Mouse (Mus musculus): Measurements from ENCODE around the gene Slc44a3. TPM values are rescaled to one million over a fixed set of nuclear protein-coding genes. Genes with fewer than 3 reads are reported as not detected.

Gene Slc44a3
- polyA plus RNA-seq, 1 experiment: 0.20 TPM

DNA sequence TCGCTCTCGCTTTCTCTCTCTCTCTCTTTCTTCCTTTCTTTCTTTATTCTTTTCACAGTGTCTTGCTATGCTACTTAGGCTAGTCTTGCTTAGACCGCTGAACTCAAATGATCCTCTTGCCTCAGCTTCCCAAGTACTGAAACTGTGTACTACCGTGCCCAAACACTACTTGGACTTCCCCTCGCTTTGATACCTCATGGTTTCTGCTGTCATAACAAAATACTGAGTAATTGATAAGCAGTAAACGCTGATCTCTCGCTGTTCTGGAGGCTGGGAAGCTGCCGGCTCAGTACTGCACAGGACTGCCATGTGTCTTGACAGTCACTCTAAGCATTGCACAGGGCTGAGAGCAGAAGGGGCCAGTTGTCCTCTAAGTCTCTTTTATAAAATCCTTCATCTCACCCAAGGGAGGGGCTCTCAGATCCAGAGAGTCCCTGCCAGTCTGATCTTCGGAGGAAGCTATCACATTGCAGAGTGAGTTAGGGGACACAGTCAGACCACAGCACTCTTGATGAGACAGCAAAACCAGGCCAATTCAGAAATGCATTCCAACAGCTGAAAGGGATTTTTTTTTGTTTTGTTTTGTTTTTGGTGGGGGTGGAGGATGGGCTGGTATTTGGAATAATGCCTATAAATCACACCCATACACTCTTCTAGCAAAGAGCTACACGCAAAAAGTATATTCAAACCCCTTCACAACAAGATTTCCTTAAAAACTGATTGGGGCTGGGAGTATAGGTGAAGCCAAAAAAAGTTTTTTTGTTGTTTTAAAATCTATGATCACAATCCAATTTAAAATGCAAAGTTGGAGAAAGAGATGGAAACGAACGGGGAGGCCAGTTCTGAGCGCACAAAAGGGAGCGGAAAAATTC is 114.6 kb downstream of the Slc44a3 start:
- no peaks in the 10 kb centered on the region for H3K79me3 ChIP-seq (ENCODE audit: low read depth)
- TF ChIP-seq USF1 (IDR thresholded peaks at IDR 0.05; ENCODE audit: low read depth) (no peak), MYOG (IDR thresholded peaks at IDR 0.05; ENCODE audit: control insufficient read depth, extremely low read depth, insufficient read length) (no peak), FOSL1 (IDR thresholded peaks at IDR 0.05; ENCODE audit: insufficient read depth, low read length, poor library complexity, severe bottlenecking) (no peak), CTCF (IDR thresholded peaks at IDR 0.05; ENCODE audit: control insufficient read depth, insufficient read depth, insufficient read length) (no peak), CEBPB (IDR thresholded peaks at IDR 0.05; ENCODE audit: low read depth) (no peak), MAX (IDR thresholded peaks at IDR 0.05) (no peak), MYOD1 (IDR thresholded peaks at IDR 0.05; ENCODE audit: control insufficient read depth, insufficient read length, low read depth) (no peak)
- H3K36me3 ChIP-seq (ENCODE audit: control insufficient read depth, insufficient read depth): no peaks in the 10 kb centered on the region
- H3K4me3 ChIP-seq (ENCODE audit: insufficient read depth, poor library complexity, severe bottlenecking): no peak overlapping the region
- H3K27me3 ChIP-seq (ENCODE audit: control insufficient read depth, insufficient read depth, insufficient read length): no peaks in the 10 kb centered on the region
- H3K79me2 ChIP-seq (ENCODE audit: control insufficient read depth, insufficient read depth): no peaks in the 10 kb centered on the region
- peak overlapping the region; percentile 52 for H3ac ChIP-seq (ENCODE audit: control insufficient read depth, insufficient read length, low read depth)

- H3K27me3 ChIP-seq (ENCODE audit: control insufficient read depth, insufficient read depth, insufficient read length): no peaks in the 10 kb centered on the region
- TF ChIP-seq USF1 (IDR thresholded peaks at IDR 0.05; ENCODE audit: low read depth): no peak
- no peak for TF ChIP-seq MYOG (IDR thresholded peaks at IDR 0.05; ENCODE audit: control insufficient read depth, extremely low read depth, insufficient read length)
- TF ChIP-seq FOSL1 (IDR thresholded peaks at IDR 0.05; ENCODE audit: insufficient read depth, low read length, poor library complexity, severe bottlenecking): no peak
- TF ChIP-seq MAX (IDR thresholded peaks at IDR 0.05): no peak
- TF ChIP-seq CTCF (IDR thresholded peaks at IDR 0.05; ENCODE audit: control insufficient read depth, insufficient read depth, insufficient read length): no peak
- TF ChIP-seq MYOD1 (IDR thresholded peaks at IDR 0.05; ENCODE audit: control insufficient read depth, insufficient read length, low read depth): no peak
- TF ChIP-seq CEBPB (IDR thresholded peaks at IDR 0.05; ENCODE audit: low read depth): no peak
- H3K4me3 ChIP-seq (ENCODE audit: insufficient read depth, poor library complexity, severe bottlenecking): no peak overlapping the region
- H3K79me2 ChIP-seq (ENCODE audit: control insufficient read depth, insufficient read depth): no peaks in the 10 kb centered on the region
- H3K79me3 ChIP-seq (ENCODE audit: low read depth): no peaks in the 10 kb centered on the region
- H3K36me3 ChIP-seq (ENCODE audit: control insufficient read depth, insufficient read depth): no peaks in the 10 kb centered on the region
- no peak overlapping the region for H3ac ChIP-seq (ENCODE audit: control insufficient read depth, insufficient read length, low read depth)
Measured at GRCm38 (mm10) chr3:121416171-121417154, 115.7 kb downstream of the Slc44a3 start.

- H3K79me3 ChIP-seq (ENCODE audit: low read depth): no peaks in the 10 kb centered on the region
- H3ac ChIP-seq (ENCODE audit: control insufficient read depth, insufficient read length, low read depth): no peak overlapping the region
- H3K27me3 ChIP-seq (ENCODE audit: control insufficient read depth, insufficient read depth, insufficient read length): no peaks in the 10 kb centered on the region
- no peak for TF ChIP-seq FOSL1 (IDR thresholded peaks at IDR 0.05; ENCODE audit: insufficient read depth, low read length, poor library complexity, severe bottlenecking)
- TF ChIP-seq MYOD1 (IDR thresholded peaks at IDR 0.05; ENCODE audit: control insufficient read depth, insufficient read length, low read depth): no peak
- no peak for TF ChIP-seq MAX (IDR thresholded peaks at IDR 0.05)
- no peak overlapping the region for H3K4me3 ChIP-seq (ENCODE audit: insufficient read depth, poor library complexity, severe bottlenecking)
- no peaks in the 10 kb centered on the region for H3K79me2 ChIP-seq (ENCODE audit: control insufficient read depth, insufficient read depth)
- no peaks in the 10 kb centered on the region for H3K36me3 ChIP-seq (ENCODE audit: control insufficient read depth, insufficient read depth)
Measured at GRCm38 (mm10) chr3:121411450-121411849, 120.8 kb downstream of the Slc44a3 start.

Other genes starting within 250 kb of the Slc44a3 start
- gene Tmem56, start 249.3 kb downstream of the Slc44a3 start, polyA plus RNA-seq (2012; fragmentation: generic; extraction: Trizol): 0.09 TPM
- gene Alg14, start 240.6 kb downstream of the Slc44a3 start, polyA plus RNA-seq (2012; fragmentation: generic; extraction: Trizol): 12.3 TPM
- 362 TPM for gene Cnn3, start 105.9 kb downstream of the Slc44a3 start, polyA plus RNA-seq (2012; fragmentation: generic; extraction: Trizol)
- gene 4930432M17Rik, start 138.4 kb upstream of the Slc44a3 start, polyA plus RNA-seq (2012; fragmentation: generic; extraction: Trizol): not detected
- gene F3, start 191.1 kb upstream of the Slc44a3 start, polyA plus RNA-seq (2012; fragmentation: generic; extraction: Trizol): 15.6 TPM